Mouse (Mus musculus) mouse trophoblast stem cell (cell line): ENCODE data around the gene Hbq1a.
"Not testable (repeated sequence)": the region's sequence is repeated elsewhere in the genome, so short reads cannot be mapped to it uniquely, and the experiment has no call there.

Source experiments
- in situ Hi-C, 2 experiments: fragments of 300-500 bp; cut with MseI, MboI; formaldehyde crosslinking; loops; 2 replicates in 1 of 2; 3 replicates in 1 of 2; pipeline ENCODE4 v1.15.1; 2025

Gene Hbq1a

DNA sequence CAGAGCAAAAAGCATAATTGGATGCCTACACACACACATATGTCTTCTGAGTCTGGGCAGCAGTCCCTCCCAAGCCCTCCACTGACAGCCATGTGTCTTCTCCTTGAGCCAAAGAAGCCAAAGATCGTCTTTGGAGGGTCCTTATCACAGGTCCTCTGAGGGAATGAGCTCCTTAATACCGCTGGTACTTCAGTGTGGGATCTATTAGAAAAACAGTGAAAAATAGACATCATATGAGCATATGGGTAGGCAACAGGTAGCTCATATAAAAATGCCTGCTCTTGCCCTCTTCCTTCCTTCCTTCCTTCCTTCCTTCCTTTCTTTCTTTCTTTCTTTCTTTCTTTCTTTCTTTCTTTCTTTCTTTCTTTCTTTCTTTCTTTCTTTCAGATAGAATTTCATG is 15.3 kb upstream of the Hbq1a start:
- in situ Hi-C loops = not testable (repeated sequence)

GRCm38 (mm10) chr11:32285031-32285775 is 14.7 kb upstream of the Hbq1a start:
- in situ Hi-C loops = loop anchor here in 1 of 2 experiments (5.0 kb wide), 1 partner anchor 37 kb away; no protein-coding TSS in a partner anchor

GRCm38 (mm10) chr11:32285887-32286286 is 14.0 kb upstream of the Hbq1a start:
- in situ Hi-C loops = loop anchor here in 1 of 2 experiments (5.0 kb wide), 1 partner anchor 36 kb away; no protein-coding TSS in a partner anchor

GRCm38 (mm10) chr11:32286695-32287492 is 13.0 kb upstream of the Hbq1a start, which contains the start of gene Hbq1b:
TSS of gene Hbq1b (plus strand) at chr11:32286965.
- in situ Hi-C loops = loop anchor here in 1 of 2 experiments (5.0 kb wide), 1 partner anchor 35 kb away; no protein-coding TSS in a partner anchor

GRCm38 (mm10) chr11:32287493-32287825 is 12.4 kb upstream of the Hbq1a start:
- in situ Hi-C loops = loop anchor here in 1 of 2 experiments (5.0 kb wide), 1 partner anchor 35 kb away; no protein-coding TSS in a partner anchor

- in situ Hi-C loops = not testable (repeated sequence)
Observed at GRCm38 (mm10) chr11:32292819-32293218, 7.0 kb upstream of the Hbq1a start.

DNA sequence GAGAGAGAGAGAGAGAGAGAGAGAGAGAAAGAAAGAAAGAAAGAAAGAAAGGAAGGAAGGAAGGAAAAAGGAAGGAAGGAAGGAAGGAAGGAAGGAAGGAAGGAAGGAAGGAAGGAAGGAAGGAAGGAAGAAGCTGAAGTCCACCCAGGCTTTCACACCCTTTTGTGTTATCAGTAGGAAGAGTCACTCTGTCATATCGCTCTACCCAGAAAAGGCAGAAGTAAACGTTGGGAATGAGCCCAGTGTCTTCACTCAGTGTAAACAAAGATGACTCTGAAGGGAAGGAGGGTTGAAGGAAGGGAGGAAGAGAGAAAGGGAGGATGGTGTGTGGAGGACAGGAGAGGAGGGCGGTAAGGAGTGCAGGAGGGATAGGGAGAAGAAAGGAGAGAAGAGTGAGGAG is 6.4 kb upstream of the Hbq1a start:
- in situ Hi-C loops = not testable (repeated sequence)

DNA sequence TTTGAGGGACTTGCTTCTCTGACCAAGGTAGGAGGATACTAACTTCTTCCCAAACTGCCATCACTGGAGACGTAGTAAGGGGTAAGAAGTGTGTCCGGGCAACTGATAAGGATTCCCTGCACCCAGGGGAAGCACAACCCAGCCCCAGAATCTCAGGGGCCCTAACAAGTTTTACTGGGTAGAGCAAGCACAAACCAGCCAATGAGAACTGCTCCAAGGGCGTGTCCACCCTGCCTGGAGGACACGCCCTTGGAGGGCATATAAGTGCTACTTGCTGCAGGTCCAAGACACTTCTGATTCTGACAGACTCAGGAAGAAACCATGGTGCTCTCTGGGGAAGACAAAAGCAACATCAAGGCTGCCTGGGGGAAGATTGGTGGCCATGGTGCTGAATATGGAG is 3.7 kb upstream of the Hbq1a start, which contains the start of gene Hba-a2:
Gene Hba-a2, plus strand, starts transcription at position 287 of the 400 bp plus-strand sequence.
- in situ Hi-C loops = not testable (repeated sequence)

- in situ Hi-C loops = not testable (repeated sequence)
Observed at GRCm38 (mm10) chr11:32297417-32297816, 2.5 kb upstream of the Hbq1a start.

GRCm38 (mm10) chr11:32297866-32298531 is 1.9 kb upstream of the Hbq1a start:
- in situ Hi-C loops = no loop called here

DNA sequence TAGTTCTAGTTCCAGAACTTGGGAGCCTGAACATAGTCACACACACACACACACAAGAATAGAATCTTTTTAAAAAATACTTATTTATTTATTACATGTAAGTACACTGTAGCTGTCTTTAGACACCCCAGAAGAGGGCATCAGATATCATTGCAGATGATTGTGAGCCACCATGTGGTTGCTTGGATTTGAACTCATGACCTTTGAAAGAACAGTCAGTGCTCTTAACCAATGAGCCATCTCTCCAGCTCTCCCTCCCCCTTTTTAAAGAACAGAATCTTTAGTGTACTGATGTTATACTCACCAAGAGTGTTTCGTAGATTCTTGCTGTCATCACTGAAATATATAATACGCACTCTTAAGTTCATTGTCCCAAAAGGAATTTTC is 1.3 kb upstream of the Hbq1a start:
- in situ Hi-C loops = no loop called here

DNA sequence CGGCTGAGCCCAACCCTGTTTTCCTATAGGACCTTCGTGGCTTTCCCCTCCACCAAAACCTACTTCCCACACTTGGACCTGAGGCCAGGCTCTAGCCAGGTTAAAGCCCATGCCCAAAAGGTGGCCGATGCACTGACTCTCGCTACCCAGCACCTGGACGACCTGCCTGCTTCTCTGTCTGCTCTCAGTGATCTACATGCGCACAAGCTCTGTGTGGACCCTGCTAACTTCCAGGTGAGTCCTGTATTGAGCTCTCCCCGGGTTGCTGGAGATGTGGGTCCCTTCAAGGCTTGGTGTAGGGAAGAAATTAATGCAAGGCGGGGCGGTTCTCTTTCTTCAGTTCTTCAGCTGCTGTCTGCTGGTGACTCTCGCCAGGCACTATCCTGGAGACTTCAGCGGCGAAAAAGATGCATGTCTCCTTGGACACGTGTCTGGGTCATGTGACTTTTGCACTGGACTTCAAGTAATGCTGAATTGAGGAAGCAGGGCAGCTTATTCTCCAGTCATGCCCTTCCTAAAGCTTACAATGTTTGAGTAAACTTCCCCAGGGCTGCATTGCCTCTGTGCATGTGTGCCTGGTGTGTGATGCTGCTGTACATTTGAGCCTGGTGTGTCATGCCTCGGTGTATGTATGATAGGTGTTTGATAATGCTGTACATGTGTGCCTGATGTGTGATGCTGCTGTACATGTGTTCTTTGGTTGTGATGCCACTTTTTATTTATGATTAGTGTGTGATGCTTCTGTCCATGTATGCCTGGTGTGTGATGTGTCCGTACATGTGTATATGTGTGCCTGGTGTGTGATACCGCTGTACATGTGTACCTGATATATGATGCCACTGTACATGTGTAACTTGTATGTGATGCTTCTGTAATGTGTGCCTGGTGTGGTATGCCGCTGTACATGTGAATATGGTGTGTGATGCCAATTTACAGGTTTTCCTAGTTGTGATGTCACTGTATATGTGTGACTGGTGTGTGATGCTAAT is 704 bp downstream of the Hbq1a start:
- in situ Hi-C loops = no loop called here

DNA sequence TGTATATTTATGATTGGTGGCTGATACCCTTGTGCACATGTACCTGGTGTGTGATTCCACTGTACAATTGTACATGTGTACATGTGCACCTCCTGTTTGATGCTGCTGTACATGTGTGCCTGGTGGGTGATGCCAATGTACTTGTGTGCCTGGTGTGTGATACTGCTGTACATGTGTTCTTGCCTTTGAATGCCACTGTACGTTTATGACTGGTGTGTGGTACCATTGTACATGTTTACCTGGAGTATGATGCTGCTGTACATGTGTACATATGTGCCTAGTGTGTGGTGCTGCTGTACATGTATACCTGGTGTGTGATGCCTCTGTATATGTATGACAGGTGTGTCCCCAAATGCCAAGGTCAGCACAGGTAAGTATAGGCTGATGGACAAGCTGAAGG is 1.6 kb downstream of the Hbq1a start:
- in situ Hi-C loops = no loop called here

DNA sequence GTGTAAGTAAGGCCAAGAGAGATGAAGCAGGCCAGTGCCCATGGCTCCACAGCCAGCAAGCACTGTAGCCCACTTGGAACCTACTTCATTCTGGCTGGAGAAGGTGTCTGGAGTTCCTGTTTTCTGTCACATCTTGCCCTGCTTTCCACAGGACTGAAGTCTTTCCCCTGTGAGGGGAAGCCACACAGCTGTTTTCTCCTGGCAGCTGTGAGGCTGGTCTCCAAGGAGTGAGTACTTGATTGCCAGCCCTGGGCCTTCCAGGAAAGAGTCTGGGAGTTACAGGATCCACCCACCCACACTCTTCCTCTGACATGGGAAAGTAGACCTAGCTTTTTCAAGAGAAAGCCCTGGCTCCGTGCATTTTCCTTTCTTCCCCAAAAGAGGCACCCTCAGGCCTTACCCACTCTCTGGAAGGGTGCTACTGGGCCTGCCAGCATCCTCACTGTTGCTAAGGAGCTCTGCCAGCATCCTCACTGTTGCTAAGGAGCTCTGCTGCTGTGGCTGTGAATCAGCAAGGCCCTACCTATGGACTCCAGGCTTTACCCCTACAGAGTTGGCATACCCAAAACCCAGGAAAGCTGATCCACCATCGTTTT is 3.1 kb downstream of the Hbq1a start:
- in situ Hi-C loops = no loop called here

DNA sequence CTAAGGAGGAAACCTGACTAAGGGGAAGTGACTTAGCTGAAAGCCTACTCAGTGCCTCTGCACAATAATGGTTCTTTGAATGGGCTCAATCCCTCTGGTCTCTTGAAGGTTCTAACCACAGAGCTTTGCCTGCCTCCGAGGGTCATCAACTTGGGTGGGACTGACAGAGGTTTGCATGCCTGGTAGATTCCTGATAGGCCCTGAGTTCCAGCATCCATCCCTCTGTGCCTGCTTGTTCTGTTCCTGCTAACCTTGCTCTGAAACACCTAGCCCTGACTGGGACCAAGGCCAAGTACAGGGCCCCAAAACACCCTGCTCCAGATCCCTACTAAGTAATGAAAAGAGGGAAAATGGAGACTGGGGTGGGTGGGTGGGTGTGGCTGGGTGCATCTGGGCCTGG is 3.6 kb downstream of the Hbq1a start:
- in situ Hi-C loops = no loop called here

- in situ Hi-C loops = no loop called here
Observed at GRCm38 (mm10) chr11:32307006-32307405, 7.1 kb downstream of the Hbq1a start.

DNA sequence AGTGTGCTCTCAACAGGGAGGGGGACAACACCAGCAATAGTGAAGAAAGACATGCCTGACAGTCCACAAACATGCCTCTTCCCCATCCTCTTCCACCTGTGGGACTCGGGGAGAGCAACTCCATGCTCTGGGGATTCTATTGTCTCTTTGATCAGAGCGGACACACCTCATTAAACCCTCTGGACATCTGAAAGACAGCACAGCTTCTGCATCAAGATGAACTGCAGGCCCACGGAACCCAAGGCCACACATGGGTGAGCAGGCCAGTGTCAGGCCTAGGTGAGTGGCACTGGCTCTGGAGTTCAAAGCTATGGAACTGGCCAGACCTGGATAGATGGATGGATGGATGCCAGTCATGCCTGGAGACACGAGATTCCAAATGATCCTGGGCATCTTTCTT is 9.6 kb downstream of the Hbq1a start:
- in situ Hi-C loops = no loop called here

DNA sequence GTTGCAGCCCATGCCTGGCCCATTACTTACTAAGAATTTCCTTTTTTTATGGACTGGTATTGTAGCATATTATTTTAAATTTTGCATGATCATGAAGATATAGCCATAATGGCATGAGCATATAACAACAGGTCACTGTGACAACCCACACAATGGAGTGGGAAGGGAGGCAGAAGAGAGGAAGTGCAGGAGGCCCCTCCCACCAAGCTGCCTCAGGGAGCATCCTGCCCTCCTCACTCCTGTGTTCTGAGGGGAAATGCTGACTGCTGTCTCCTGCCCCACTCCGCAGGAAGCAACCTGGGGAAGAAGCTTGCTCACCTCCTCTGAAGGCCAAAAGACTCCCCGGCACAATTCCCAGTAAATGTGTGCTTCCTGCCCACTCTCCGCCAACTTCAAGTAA is 10.1 kb downstream of the Hbq1a start:
- in situ Hi-C loops = no loop called here

DNA sequence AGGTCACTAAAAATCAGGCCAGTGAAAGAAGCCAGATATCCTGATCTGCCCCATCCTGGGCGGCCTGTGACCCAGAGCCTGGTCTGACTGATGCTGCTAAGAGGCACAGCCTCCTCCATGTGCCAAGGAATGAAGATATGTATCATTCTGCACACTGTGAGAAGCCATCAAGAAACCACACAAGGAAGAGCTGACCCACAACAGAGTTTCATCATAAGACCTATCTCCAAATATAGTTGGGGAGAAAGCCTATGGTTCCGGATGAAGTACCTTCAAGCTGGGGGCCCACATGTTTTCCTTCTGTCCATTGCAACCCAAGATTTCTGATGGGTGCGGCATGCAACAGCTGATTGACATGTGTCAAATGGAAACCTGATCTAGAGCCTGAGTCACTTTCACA is 16.1 kb downstream of the Hbq1a start:
- in situ Hi-C loops = no loop called here

GRCm38 (mm10) chr11:32320507-32321195 is 20.8 kb downstream of the Hbq1a start:
- in situ Hi-C loops = loop anchor here (5.0 to 10.0 kb wide), 2 partner anchors 33 to 136 kb away; partner anchors contain the start of gene Hbq1b (in 1 of the 2)
